Mouse (Mus musculus) CD4-positive, CD25-positive, alpha-beta regulatory T cell, adult 9 weeks (primary cell): ENCODE results near the gene Syt3. TPM values are rescaled to one million over a fixed set of nuclear protein-coding genes. Genes with fewer than 3 reads are reported as not detected.

ENCODE experiments used
- polyA plus RNA-seq: library from polyadenylated mRNA; unstranded; fragments of 100-300 nt; shearing (Covaris generic); gene quantifications from one replicate; pipeline ENCODE4 v1.2.1, GENCODE M21; 2017

The Syt3 gene
- 0.10 TPM for polyA plus RNA-seq

DNA sequence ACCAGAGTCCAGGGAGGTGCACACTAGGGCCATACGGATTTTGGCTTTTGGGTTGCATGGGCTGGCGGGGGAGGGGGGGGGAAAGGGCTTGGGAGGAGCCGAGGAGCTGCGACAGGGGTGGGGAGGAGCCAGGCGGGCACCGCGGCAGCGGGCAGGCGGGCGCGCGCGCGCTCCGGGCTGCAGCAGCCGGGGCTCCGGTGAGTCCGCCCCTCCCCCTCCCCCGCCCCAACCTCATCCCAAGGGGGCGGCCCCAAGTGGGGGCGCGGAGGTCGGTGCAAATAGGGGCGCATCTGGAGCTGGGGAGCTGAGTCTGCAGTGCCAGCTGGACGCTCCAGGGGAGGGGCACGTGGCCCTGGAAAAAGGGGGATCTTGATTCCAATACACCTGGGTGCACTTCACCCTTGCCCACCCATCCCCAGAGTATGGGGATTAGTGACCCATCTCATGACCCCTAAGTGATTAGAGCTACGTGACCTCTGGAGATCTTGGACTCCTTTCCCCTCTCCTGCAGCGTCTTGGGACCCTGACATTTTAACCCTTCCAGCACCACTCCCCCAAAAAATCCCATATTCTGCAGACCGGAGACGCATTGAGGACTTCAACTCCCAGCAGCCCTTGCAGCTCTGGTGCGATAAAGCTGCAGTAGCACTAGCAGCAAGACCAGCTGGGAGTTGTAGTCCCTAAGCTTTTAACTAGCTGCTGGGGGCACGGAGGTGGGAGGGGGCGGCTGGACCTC lies at the start of gene Syt3:
Syt3 (plus strand) TSS at position 123 of the 736 bp plus-strand sequence.

DNA sequence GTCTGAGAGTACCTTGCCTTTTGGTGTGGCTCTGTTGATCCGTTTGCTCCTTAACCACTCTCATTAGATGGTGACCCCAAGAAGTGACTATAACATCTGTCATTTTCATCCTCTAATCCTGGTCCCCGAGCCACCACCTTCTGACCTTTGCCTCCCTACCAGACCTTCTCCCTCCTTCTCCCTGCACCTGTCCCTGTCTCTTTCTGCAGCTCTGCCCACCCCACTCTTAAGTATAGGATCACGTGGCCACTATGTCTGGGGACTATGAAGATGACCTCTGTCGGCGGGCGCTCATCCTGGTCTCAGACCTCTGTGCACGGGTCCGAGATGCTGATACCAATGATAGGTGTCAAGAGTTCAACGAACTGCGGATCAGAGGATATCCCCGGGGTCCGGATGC lies 1.8 kb downstream of the Syt3 start, which contains the start of gene 1700008O03Rik:
1700008O03Rik (minus strand) TSS at position 101 of the 400 bp plus-strand sequence.

DNA sequence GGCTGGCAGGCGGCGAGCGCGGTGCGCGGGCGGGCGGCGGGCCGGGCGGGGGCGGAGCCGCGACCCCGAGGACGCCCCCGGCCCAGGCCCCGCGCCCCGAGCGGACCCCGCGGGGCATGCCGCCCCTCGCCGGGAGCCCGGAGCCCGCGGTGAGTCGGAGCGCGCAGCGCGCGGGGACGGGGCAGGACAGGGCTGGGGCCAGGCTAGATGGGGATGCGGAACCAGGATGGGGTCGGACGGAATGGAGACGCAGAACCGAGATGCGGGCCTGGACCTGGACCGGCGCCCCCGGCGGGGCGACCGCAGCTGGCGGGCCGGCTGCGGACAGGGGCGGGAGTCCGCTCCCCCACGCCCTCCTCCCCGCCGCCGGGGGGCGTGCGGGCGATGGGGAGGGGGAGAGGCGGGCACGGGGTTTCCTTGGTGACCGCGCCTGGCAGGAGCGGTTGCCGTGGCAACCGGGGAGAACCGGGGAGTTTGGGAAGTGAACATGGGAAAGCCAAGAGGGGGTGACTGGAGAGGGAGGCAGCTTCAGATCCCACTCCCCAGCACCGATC lies 45.1 kb downstream of the Syt3 start, which contains the start of gene Lrrc4b:
Lrrc4b (plus strand) TSS at position 51 of the 554 bp plus-strand sequence.

Other genes starting within 250 kb of the Syt3 start
- not detected for gene Klk1b16, start 247.3 kb upstream of the Syt3 start, polyA plus RNA-seq
- gene Klk1b24, start 195.9 kb upstream of the Syt3 start, polyA plus RNA-seq: not detected
- gene Klk1b3, start 185.9 kb upstream of the Syt3 start, polyA plus RNA-seq: not detected
- gene Klk1b4, start 176.7 kb upstream of the Syt3 start, polyA plus RNA-seq: not detected
- not detected for gene Klk1b5, start 168.2 kb upstream of the Syt3 start, polyA plus RNA-seq
- 0.40 TPM for gene Klk1, start 158.7 kb upstream of the Syt3 start, polyA plus RNA-seq
- not detected for gene Gm36864, start 147.9 kb upstream of the Syt3 start, polyA plus RNA-seq
- gene 1700028J19Rik, start 137.4 kb upstream of the Syt3 start, polyA plus RNA-seq: 1.8 TPM
- gene 2410002F23Rik, start 137.4 kb upstream of the Syt3 start, polyA plus RNA-seq: 202 TPM
- not detected for gene Acp4, start 126.7 kb upstream of the Syt3 start, polyA plus RNA-seq
- not detected for gene Gm15517, start 122.7 kb upstream of the Syt3 start, polyA plus RNA-seq
- gene Clec11a, start 77.2 kb upstream of the Syt3 start, polyA plus RNA-seq: 0.21 TPM
- 0.11 TPM for gene Shank1, start 73.8 kb upstream of the Syt3 start, polyA plus RNA-seq
- gene 1700008O03Rik, start 1.7 kb downstream of the Syt3 start, polyA plus RNA-seq: 0.38 TPM
- gene Lrrc4b, start 44.9 kb downstream of the Syt3 start, polyA plus RNA-seq: not detected
- gene Aspdh, start 81.3 kb downstream of the Syt3 start, polyA plus RNA-seq: not detected
- 120 TPM for gene Josd2, start 83.9 kb downstream of the Syt3 start, polyA plus RNA-seq
- 132 TPM for gene Emc10, start 112.4 kb downstream of the Syt3 start, polyA plus RNA-seq
- gene Fam71e1, start 112.5 kb downstream of the Syt3 start, polyA plus RNA-seq: 3.8 TPM
- gene Mybpc2, start 140.6 kb downstream of the Syt3 start, polyA plus RNA-seq: not detected
- 1.3 TPM for gene Spib, start 148.0 kb downstream of the Syt3 start, polyA plus RNA-seq
- 64.9 TPM for gene Pold1, start 164.7 kb downstream of the Syt3 start, polyA plus RNA-seq
- 141 TPM for gene Nr1h2, start 169.8 kb downstream of the Syt3 start, polyA plus RNA-seq
- 1.6 TPM for gene Napsa, start 188.3 kb downstream of the Syt3 start, polyA plus RNA-seq
- not detected for gene Kcnc3, start 206.6 kb downstream of the Syt3 start, polyA plus RNA-seq